Mouse (Mus musculus) ES-Bruce4 (cell line): ENCODE data around the gene Gm1604a.
"Not testable (repeated sequence)": the region's sequence is repeated elsewhere in the genome, so short reads cannot be mapped to it uniquely, and the experiment has no call there.

Source experiments
- EP300 ChIP-seq: IDR thresholded peaks from 2 replicates; pipeline ENCODE4 v1.6.1; 2011; ENCODE audit warnings: low read depth, low read length; ENCODE audit not compliant: insufficient read depth
- POLR2A ChIP-seq: IDR thresholded peaks from one replicate; pipeline ENCODE4 v1.8.1; 2011; ENCODE audit warnings: low read length; ENCODE audit not compliant: insufficient read depth

GRCm38 (mm10) chr17:7086836-7087235, 61.5 kb downstream of the Gm1604a start:
- TF ChIP-seq POLR2A, EP300: not testable (repeated sequence)
